ENCODE assay signal across 7 mouse cellular contexts in the genomic region with DNA sequence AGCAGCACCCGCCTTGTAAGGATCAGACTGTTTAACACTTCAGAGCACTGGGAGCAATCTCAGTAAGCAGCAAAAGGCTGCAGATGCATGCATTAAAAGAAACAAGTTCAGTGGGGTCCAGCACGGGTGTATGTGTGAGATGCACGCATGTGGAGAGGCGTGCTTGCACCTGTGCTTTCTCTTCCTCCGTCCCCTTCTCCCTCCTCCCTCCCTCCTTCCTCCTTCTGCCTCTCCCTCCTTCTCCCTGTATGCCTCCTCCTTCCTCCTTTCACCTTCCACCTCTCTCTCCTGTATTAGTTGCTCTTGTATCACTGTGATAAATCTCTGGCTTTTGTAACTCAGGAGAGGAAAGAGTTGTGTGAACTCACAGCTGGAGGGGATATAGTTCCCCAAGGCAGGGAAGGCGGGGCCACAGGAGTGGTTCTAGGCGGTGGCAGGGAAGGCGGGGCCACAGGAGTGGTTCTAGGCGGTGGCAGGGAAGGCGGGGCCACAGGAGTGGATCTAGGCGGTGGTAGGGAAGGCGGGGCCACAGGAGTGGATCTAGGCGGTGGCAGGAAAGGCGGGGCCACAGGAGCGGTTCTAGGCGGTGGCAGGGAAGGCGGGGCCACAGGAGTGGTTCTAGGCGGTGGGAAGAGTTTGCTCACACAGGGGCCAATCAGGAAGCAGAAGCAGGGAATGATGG.
DNase-seq lines count a peak whose midpoint lies in the region; ATAC-seq and TF ChIP-seq lines count a peak whose summit lies in the region.

No protein-coding gene starts in this region.

- peak overlapping the region; percentile 62 for H3K4me3 ChIP-seq in E14TG2a.4 (replicated peaks; ENCODE audit: low read length)
- no peak overlapping the region for H3K4me3 ChIP-seq in limb, embryonic 12.5 days (replicated peaks)
- no peak overlapping the region for H3K4me3 ChIP-seq in midbrain, embryonic 15.5 days

- no peak for TF ChIP-seq CTCF in E14TG2a.4 (conservative IDR thresholded peaks at IDR 0.05; ENCODE audit: low read length)

- peak; percentile 84 for DNase-seq in thymus, postnatal 0 days (ENCODE audit: low spot score)
- no peak for DNase-seq in MN1 (ENCODE audit: low spot score)

- peaks cover 9% of the 10 kb centered on the region for H3K9me3 ChIP-seq in E14TG2a.4 (ENCODE audit: low read length)
- H3K9me3 ChIP-seq in limb, embryonic 12.5 days = 0 out of 2 replicates have a peak, but pooled peaks cover 3% of the 10 kb centered on the region
- no peaks in the 10 kb centered on the region for H3K9me3 ChIP-seq in midbrain, embryonic 15.5 days

- H3K4me2 ChIP-seq in limb, embryonic 12.5 days = peak overlapping the region; percentile 30
- H3K4me2 ChIP-seq in midbrain, embryonic 15.5 days = peak overlapping the region; percentile 29

- peaks cover 20% of the 10 kb centered on the region for H3K27me3 ChIP-seq in E14TG2a.4 (ENCODE audit: insufficient read depth, low read length)
- H3K27me3 ChIP-seq in limb, embryonic 12.5 days = peaks cover 3% of the 10 kb centered on the region; the same call in 1 of the 2 replicates
- H3K27me3 ChIP-seq in midbrain, embryonic 15.5 days (replicated peaks) = no peaks in the 10 kb centered on the region

- no peak overlapping the region for H3K9ac ChIP-seq in limb, embryonic 12.5 days (replicated peaks)
- no peak overlapping the region for H3K9ac ChIP-seq in midbrain, embryonic 15.5 days

- H3K36me3 ChIP-seq in E14TG2a.4 (ENCODE audit: insufficient read depth, low read length) = no peaks in the 10 kb centered on the region
- no peaks in the 10 kb centered on the region for H3K36me3 ChIP-seq in limb, embryonic 12.5 days
- H3K36me3 ChIP-seq in midbrain, embryonic 15.5 days (replicated peaks) = no peaks in the 10 kb centered on the region

- no peak overlapping the region for H3K27ac ChIP-seq in limb, embryonic 12.5 days
- H3K27ac ChIP-seq in midbrain, embryonic 15.5 days = no peak overlapping the region

- peaks cover 23% of the 10 kb centered on the region for H3K4me1 ChIP-seq in E14TG2a.4 (replicated peaks; ENCODE audit: low read depth, low read length)
- H3K4me1 ChIP-seq in limb, embryonic 12.5 days (replicated peaks) = 0 out of 2 replicates have a peak, but pooled peaks cover 2% of the 10 kb centered on the region
- H3K4me1 ChIP-seq in midbrain, embryonic 15.5 days = 0 out of 2 replicates have a peak, but pooled peaks cover 10% of the 10 kb centered on the region

- WGBS in limb, embryonic 12.5 days = 5% methylated on average over 18 of the region's 18 CpGs
- WGBS in midbrain, embryonic 15.5 days = 3% methylated on average over 18 of the region's 18 CpGs

- peak; percentile 87 for ATAC-seq in activated CD4-positive, CD25-positive, alpha-beta regulatory T cell, adult 4 months
- peak; percentile 93 to 94 for ATAC-seq in hematopoietic stem cell, adult 5-6 weeks (replicated peaks in 1 of 2; ENCODE audit: insufficient read depth in 1 of 2, low FRiP score in 2 of 2, low TSS enrichment in 1 of 2, low read depth in 1 of 2, poor library complexity in 2 of 2, severe bottlenecking in 2 of 2)
- peak; percentile 34; the same call in 1 of the 2 replicates for ATAC-seq in limb, embryonic 12.5 days (ENCODE audit: insufficient number of reproducible peaks, insufficient read depth, low FRiP score, low TSS enrichment, low read depth)
- no peak for ATAC-seq in midbrain, embryonic 15.5 days (replicated peaks)
